Comparison of ENCODE assay signal across 8 mouse cellular contexts in the genomic region with DNA sequence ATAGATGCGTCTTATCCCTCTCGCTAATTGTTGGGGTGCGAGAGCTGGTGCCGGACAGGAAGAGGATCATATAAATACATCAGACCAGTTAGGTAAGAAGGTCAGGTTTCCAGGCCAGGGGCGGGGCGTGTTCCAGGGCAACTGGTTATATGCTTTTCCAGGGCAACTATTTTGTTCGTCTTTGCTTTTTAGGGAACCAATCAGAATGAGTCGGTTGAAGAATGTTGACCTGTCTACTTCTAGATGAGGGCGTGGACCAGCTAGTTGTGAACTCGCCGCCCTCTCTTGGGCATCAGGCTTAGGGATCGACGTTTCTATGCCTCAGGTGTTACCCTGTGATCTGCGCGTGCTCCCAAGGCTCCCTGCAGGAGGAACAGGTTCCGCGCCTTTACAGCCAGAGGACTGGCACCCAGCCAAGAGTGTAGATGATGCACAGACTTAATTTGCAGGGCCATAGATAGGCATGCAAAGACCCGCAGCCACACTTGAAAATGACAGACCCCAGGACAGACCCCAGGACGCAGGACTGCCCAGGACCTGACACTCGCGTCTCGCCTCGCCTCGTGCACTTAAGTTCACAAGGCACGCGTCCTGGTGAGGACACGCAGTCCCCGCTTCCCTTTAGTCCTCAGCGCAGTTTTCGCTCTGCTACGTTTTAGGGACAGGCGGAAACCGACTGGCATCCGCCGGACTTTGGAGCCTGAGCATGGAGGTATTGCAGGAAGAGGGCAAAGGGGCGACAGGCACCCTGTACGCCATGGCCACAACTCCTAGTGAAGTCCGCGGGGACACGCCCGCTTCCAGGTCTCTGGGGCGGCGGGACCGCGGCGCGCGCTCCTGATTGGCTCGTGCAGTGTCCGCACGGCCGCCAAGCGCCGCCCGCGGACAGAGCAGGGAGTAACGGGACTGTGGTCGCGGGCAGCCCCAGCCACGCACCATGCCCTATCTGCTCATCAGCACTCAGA. TPM values are rescaled to one million over a fixed set of nuclear protein-coding genes. Genes with fewer than 3 reads are reported as not detected.
DNase-seq lines count a peak whose midpoint lies in the region; ATAC-seq and TF ChIP-seq lines count a peak whose summit lies in the region.

A gene (plus strand): TSS at position 873 of the 965 bp plus-strand sequence.

- H3K27me3 ChIP-seq in hindbrain, postnatal 0 days (ENCODE audit: insufficient read depth, low read length): peaks cover 3% of the 10 kb centered on the region; the same call in 1 of the 2 replicates
- H3K27me3 ChIP-seq in liver, adult 2 months (ENCODE audit: control insufficient read depth, insufficient read depth, low read length): no peaks in the 10 kb centered on the region
- peaks cover 17% of the 10 kb centered on the region for H3K27me3 ChIP-seq in midbrain, embryonic 16.5 days (ENCODE audit: control insufficient read depth, insufficient read depth, low read depth, low read length)
- H3K27me3 ChIP-seq in stomach, embryonic 16.5 days (ENCODE audit: control insufficient read depth, insufficient read depth, low read length): no peaks in the 10 kb centered on the region

- WGBS in hindbrain, postnatal 0 days: under 1% methylated on average over 56 of the region's 60 CpGs
- WGBS in liver, adult 2 months: under 1% methylated on average over 60 of the region's 60 CpGs
- WGBS in midbrain, embryonic 16.5 days: under 1% methylated on average over 60 of the region's 60 CpGs
- whole genome bisulfite sequencing in stomach, embryonic 16.5 days: under 1% methylated on average over 60 of the region's 60 CpGs

- H3K36me3 ChIP-seq in hindbrain, postnatal 0 days (ENCODE audit: insufficient read depth, low read length): no peaks in the 10 kb centered on the region
- H3K36me3 ChIP-seq in liver, adult 2 months (ENCODE audit: control insufficient read depth, insufficient read depth, low read length): no peaks in the 10 kb centered on the region
- H3K36me3 ChIP-seq in midbrain, embryonic 16.5 days (ENCODE audit: control insufficient read depth, insufficient read depth, low read length): no peaks in the 10 kb centered on the region
- no peaks in the 10 kb centered on the region; the same call in 1 of the 2 replicates for H3K36me3 ChIP-seq in stomach, embryonic 16.5 days (ENCODE audit: control insufficient read depth, insufficient read depth, low read length)

- 0 out of 2 replicates have a peak, but pooled peaks have one; percentile 39 for TF ChIP-seq POLR2A in liver, adult 2 months (IDR thresholded peaks at IDR 0.05; ENCODE audit: extremely low read depth, insufficient read depth, low read length)

- intact Hi-C loops in gastrocnemius, postnatal 14 days (cut with DNase I; ENCODE audit: low total_unique reads): no loop called here

- peaks cover 7% of the 10 kb centered on the region; the same call in 1 of the 2 replicates for H3K4me1 ChIP-seq in hindbrain, postnatal 0 days (ENCODE audit: insufficient read depth, low read length)
- peaks cover 3% of the 10 kb centered on the region for H3K4me1 ChIP-seq in liver, adult 2 months (ENCODE audit: control insufficient read depth, insufficient read depth, low read length)
- H3K4me1 ChIP-seq in midbrain, embryonic 16.5 days (ENCODE audit: control insufficient read depth, insufficient read depth, low read length): peaks cover 8% of the 10 kb centered on the region; the same call in 1 of the 2 replicates
- peaks cover 8% of the 10 kb centered on the region for H3K4me1 ChIP-seq in stomach, embryonic 16.5 days (ENCODE audit: control insufficient read depth, insufficient read depth, low read length)

- DNase-seq in 3134 (ENCODE audit: extremely low read depth, insufficient read length, low spot score): peak; percentile 87
- peak; percentile 64 for DNase-seq in NIH3T3 (ENCODE audit: low read depth)
- DNase-seq in cerebellum, postnatal 25 days: peak; percentile 53 to 71
- DNase-seq in gastrocnemius, postnatal 14 days: peak; percentile 53
- peak; percentile 71 for DNase-seq in hindbrain, postnatal 0 days (ENCODE audit: low spot score)
- DNase-seq in liver, adult 2 months (ENCODE audit: extremely low read depth, low read depth, low spot score): peak; percentile 92

- H3K4me3 ChIP-seq in hindbrain, postnatal 0 days (ENCODE audit: low read length): peak within 1 kb of the TSS; percentile 54
- H3K4me3 ChIP-seq in liver, adult 2 months (ENCODE audit: insufficient read depth, low read depth, low read length): peak within 1 kb of the TSS; percentile 91
- peak within 1 kb of the TSS; percentile 58 for H3K4me3 ChIP-seq in midbrain, embryonic 16.5 days (ENCODE audit: low read depth, low read length)
- peak within 1 kb of the TSS; percentile 63 for H3K4me3 ChIP-seq in stomach, embryonic 16.5 days (replicated peaks; ENCODE audit: low read length)

- ATAC-seq in hindbrain, postnatal 0 days: peak; percentile 83
- peak; percentile 78 for ATAC-seq in midbrain, embryonic 16.5 days
- ATAC-seq in stomach, embryonic 16.5 days (ENCODE audit: insufficient read depth, low FRiP score): peak; percentile 81

- no peak within 1 kb of the TSS for H3K27ac ChIP-seq in hindbrain, postnatal 0 days
- H3K27ac ChIP-seq in liver, adult 2 months (replicated peaks; ENCODE audit: insufficient read depth, low read depth, low read length): peak within 1 kb of the TSS; percentile 84
- H3K27ac ChIP-seq in midbrain, embryonic 16.5 days (ENCODE audit: low read length): no peak within 1 kb of the TSS
- H3K27ac ChIP-seq in stomach, embryonic 16.5 days (ENCODE audit: low read length): peak within 1 kb of the TSS; percentile 16; the same call in 1 of the 2 replicates

- H3K9ac ChIP-seq in hindbrain, postnatal 0 days (replicated peaks; ENCODE audit: low read length): peak within 1 kb of the TSS; percentile 43
- peak within 1 kb of the TSS; percentile 91 for H3K9ac ChIP-seq in liver, adult 2 months (ENCODE audit: low read depth, low read length)
- H3K9ac ChIP-seq in midbrain, embryonic 16.5 days (ENCODE audit: low read depth, low read length): peak within 1 kb of the TSS; percentile 68
- peak within 1 kb of the TSS; percentile 67 for H3K9ac ChIP-seq in stomach, embryonic 16.5 days (ENCODE audit: low read length)

- no peaks in the 10 kb centered on the region for H3K9me3 ChIP-seq in hindbrain, postnatal 0 days (ENCODE audit: low read length)
- H3K9me3 ChIP-seq in midbrain, embryonic 16.5 days (replicated peaks; ENCODE audit: control insufficient read depth, low read length, poor library complexity, severe bottlenecking): no peaks in the 10 kb centered on the region
- no peaks in the 10 kb centered on the region for H3K9me3 ChIP-seq in stomach, embryonic 16.5 days (replicated peaks; ENCODE audit: control insufficient read depth, low read length)

- peak within 1 kb of the TSS; percentile 100 for H3K4me2 ChIP-seq in hindbrain, postnatal 0 days (ENCODE audit: low read depth, low read length)
- peak within 1 kb of the TSS; percentile 100 for H3K4me2 ChIP-seq in midbrain, embryonic 16.5 days (ENCODE audit: low read length)
- peak within 1 kb of the TSS; percentile 100 for H3K4me2 ChIP-seq in stomach, embryonic 16.5 days (ENCODE audit: low read depth, low read length)

- peak; percentile 20; the same call in 1 of the 2 replicates for TF ChIP-seq CTCF in hindbrain, postnatal 0 days (IDR thresholded peaks at IDR 0.05; ENCODE audit: low read depth)
- TF ChIP-seq CTCF in liver, adult 2 months (IDR thresholded peaks at IDR 0.05; ENCODE audit: low read depth, low read length): no peak

- H3K79me2 ChIP-seq in liver, adult 2 months (ENCODE audit: control insufficient read depth, insufficient read depth, low read length): 0 out of 2 replicates have a peak, but pooled peaks cover 4% of the 10 kb centered on the region

RNA-seq across cellular contexts. Expression of the gene that starts here (rescaled TPM):
- total RNA-seq in gastrocnemius, postnatal 14 days (2021): under 1 TPM in 1 of 2 experiments, not detected in 1; 0.57 TPM
- 9.8 and 17.7 TPM in 2 replicates for total RNA-seq in hindbrain, postnatal 0 days (2014; rRNA removed)
- polyA plus RNA-seq in hindbrain, postnatal 0 days (2015; fragmentation: Nextera tagmentation; extraction: Ambion mirVana): 16.8 and 19.2 TPM in 2 replicates
- total RNA-seq in liver, adult 2 months (2014; rRNA removed): 275 and 332 TPM in 2 replicates
- 597 and 710 TPM in 2 replicates for polyA plus RNA-seq in liver, adult 2 months (2012; rRNA removed)
- 7.3 and 9.4 TPM in 2 replicates for polyA plus RNA-seq in midbrain, embryonic 16.5 days (2015; fragmentation: Nextera tagmentation; extraction: Ambion mirVana)
- 5.9 and 9.9 TPM in 2 replicates for polyA plus RNA-seq in stomach, embryonic 16.5 days (2015; fragmentation: Nextera tagmentation; extraction: Ambion mirVana)

Comparison
In these comparisons a context has a peak if more than half of its experiments do, and no peak if none do; other contexts are left out.
1. RNA of the gene that starts here (total RNA-seq): 275 to 332 TPM in liver, adult 2 months; 9.8 to 17.7 TPM in hindbrain, postnatal 0 days and 0.57 TPM in gastrocnemius, postnatal 14 days; every median in the first group is over 10 times any median in the second.
2. RNA of the gene that starts here (polyA plus RNA-seq): 597 to 710 TPM in liver, adult 2 months; 16.8 to 19.2 TPM in hindbrain, postnatal 0 days, 5.9 to 9.9 TPM in stomach, embryonic 16.5 days and 7.3 to 9.4 TPM in midbrain, embryonic 16.5 days; every median in the first group is over 10 times any median in the second.
3. Peak in DNase-seq in gastrocnemius, postnatal 14 days; RNA of the gene not detected or under 1 TPM.
4. H3K27ac ChIP-seq: peak in liver, adult 2 months (single experiment) and stomach, embryonic 16.5 days (single experiment); none in hindbrain, postnatal 0 days (single experiment) and midbrain, embryonic 16.5 days (single experiment).
5. Peak in every context shown above with its lines, with median percentiles within 50 percentile points of each other: DNase-seq, ATAC-seq, H3K4me2 ChIP-seq, H3K4me3 ChIP-seq and H3K9ac ChIP-seq.